Mouse (Mus musculus): ENCODE data around the gene Cmss1. TPM values are rescaled to one million over a fixed set of nuclear protein-coding genes. Genes with fewer than 3 reads are reported as not detected.

Cmss1 gene
- polyA plus RNA-seq, 1 experiment from 2014 or later, result 55.5 TPM

DNA sequence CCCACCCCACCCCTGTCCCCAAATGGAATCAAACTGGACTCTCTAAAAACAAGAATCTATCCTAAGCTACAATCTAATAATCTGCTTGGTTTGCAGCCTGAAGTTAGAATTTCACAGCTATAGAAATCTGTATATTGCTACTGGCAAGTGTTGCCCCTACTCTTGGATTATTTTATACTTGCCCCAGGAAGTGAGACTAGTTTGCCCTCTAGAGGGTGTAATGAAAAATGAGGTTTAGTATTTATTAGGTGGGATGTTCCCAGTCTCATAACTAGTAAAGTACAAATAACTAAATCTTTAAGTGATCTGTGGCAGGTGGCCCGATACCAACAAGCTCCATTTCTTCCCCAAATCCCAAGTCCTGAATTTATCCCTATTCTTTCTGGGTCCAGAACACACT is 29.1 kb downstream of the Cmss1 start:
- Histone ChIP-seq H3K4me1 (replicated peaks) (no peaks in the 10 kb centered on the region), H3K27ac (no peak overlapping the region), H3K9me3 (no peaks in the 10 kb centered on the region), H3K36me3 (no peaks in the 10 kb centered on the region), H3K4me3 (no peak overlapping the region), H3K27me3 (ENCODE audit: insufficient read depth, poor library complexity, severe bottlenecking) (no peaks in the 10 kb centered on the region)
- DNase-seq (ENCODE audit: low spot score), result no peak
- 98% methylated on average over 1 of the region's 1 CpGs for WGBS

DNA sequence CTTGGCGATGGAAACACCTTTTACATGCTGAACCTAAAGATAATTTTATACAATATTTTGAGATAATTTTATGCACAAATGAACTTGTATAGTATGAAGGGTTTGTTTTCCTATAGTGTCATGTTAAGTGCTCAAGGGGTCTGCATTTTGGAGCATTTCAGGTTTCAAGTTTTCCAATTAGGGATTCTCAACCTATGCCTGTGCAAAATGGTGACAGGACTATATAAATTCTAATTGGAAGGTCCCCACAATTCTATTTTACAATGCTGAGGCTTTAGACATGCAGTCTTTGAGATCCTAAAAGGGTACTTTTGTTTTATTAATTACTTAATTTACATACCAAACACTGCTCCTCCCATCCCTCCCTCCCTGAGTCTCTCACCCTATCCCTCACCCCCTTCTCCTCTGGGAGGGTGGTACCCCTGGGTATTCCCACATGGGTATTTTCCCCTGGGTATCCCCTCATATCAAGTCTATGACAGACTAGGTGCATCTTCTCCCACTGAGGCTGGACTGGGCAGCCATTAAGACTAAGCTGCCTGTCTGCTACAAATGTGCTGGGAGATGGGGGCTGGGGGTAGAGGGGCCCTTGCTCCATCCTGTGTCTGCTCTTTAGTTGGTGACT is 30.8 kb downstream of the Cmss1 start:
- Histone ChIP-seq H3K27me3 (ENCODE audit: insufficient read depth, poor library complexity, severe bottlenecking) (no peaks in the 10 kb centered on the region), H3K36me3 (peaks cover 12% of the 10 kb centered on the region), H3K27ac (no peak overlapping the region), H3K9me3 (no peaks in the 10 kb centered on the region), H3K4me1 (replicated peaks) (no peaks in the 10 kb centered on the region), H3K4me3 (no peak overlapping the region)
- DNase-seq (ENCODE audit: low spot score), result no peak
- WGBS, result 96% methylated on average over 1 of the region's 1 CpGs

- no peak for DNase-seq (ENCODE audit: low spot score)
- 93% methylated on average over 1 of the region's 1 CpGs for WGBS
- Histone ChIP-seq H3K27ac (no peak overlapping the region), H3K9me3 (no peaks in the 10 kb centered on the region), H3K27me3 (ENCODE audit: insufficient read depth, poor library complexity, severe bottlenecking) (no peaks in the 10 kb centered on the region), H3K4me1 (replicated peaks) (no peaks in the 10 kb centered on the region), H3K36me3 (peaks cover 26% of the 10 kb centered on the region), H3K4me3 (no peak overlapping the region)
Observed at GRCm38 (mm10) chr16:57573831-57574230, 32.8 kb downstream of the Cmss1 start.

DNA sequence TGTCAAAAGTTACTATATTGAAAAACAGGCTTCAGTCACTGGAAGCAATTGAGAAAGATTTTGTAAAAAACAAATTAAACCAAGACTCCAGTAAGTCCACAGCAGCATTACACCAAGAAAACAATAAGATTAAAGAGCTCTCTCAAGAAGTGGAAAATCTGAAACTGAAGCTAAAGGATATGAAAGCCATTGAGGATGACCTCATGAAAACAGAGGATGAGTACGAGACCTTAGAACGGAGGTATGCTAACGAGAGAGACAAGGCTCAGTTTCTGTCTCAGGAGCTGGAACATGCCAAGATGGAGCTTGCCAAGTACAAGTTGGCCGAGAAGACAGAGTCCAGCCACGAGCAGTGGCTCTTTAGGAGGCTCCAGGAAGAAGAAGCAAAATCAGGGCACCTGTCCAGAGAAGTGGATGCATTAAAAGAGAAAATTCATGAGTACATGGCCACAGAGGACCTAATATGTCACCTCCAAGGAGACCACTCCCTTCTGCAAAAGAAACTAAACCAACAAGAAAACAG is 35.8 kb downstream of the Cmss1 start:
- H3K9me3 ChIP-seq, result no peaks in the 10 kb centered on the region
- WGBS, result 93% methylated on average over 5 of the region's 5 CpGs
- no peaks in the 10 kb centered on the region for H3K4me1 ChIP-seq (replicated peaks)
- peaks cover 26% of the 10 kb centered on the region for H3K36me3 ChIP-seq
- H3K27ac ChIP-seq, result no peak overlapping the region
- H3K4me3 ChIP-seq, result no peak overlapping the region
- H3K27me3 ChIP-seq (ENCODE audit: insufficient read depth, poor library complexity, severe bottlenecking), result no peaks in the 10 kb centered on the region
- DNase-seq (ENCODE audit: low spot score), result no peak

- Histone ChIP-seq H3K4me1 (replicated peaks) (no peaks in the 10 kb centered on the region), H3K4me3 (no peak overlapping the region), H3K36me3 (peaks cover 26% of the 10 kb centered on the region), H3K27ac (no peak overlapping the region), H3K9me3 (no peaks in the 10 kb centered on the region), H3K27me3 (ENCODE audit: insufficient read depth, poor library complexity, severe bottlenecking) (no peaks in the 10 kb centered on the region)
- WGBS, result 94% methylated on average over 7 of the region's 7 CpGs
- DNase-seq (ENCODE audit: low spot score), result no peak
Observed at GRCm38 (mm10) chr16:57568648-57569404, 37.8 kb downstream of the Cmss1 start.

GRCm38 (mm10) chr16:57566215-57566614 is 40.4 kb downstream of the Cmss1 start:
- H3K36me3 ChIP-seq, result peaks cover 17% of the 10 kb centered on the region

DNA sequence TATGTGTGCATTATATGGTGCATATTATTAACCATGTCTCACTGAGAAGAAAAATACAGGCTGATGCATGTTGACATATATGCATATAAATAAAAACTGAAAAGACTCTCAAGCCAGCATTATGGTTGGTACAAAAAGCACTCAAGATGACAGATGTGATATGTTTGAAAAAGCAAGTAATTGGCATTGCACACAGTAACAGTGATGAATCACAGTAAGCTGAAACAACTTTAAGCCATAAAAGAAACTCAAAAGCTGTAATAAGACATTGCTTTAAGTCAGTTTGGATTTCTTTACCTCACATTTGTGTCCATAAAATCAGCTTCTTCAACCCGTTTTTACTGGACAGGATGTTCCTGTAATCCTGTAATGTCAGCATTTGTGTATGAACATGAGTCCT is 41.9 kb downstream of the Cmss1 start:
- H3K4me1 ChIP-seq (replicated peaks), result no peaks in the 10 kb centered on the region
- WGBS, result 82% methylated on average over 1 of the region's 1 CpGs
- H3K27me3 ChIP-seq (ENCODE audit: insufficient read depth, poor library complexity, severe bottlenecking), result no peaks in the 10 kb centered on the region
- no peaks in the 10 kb centered on the region for H3K9me3 ChIP-seq
- peaks cover 3% of the 10 kb centered on the region; the same call in 1 of the 2 replicates for H3K36me3 ChIP-seq
- no peak overlapping the region for H3K27ac ChIP-seq
- no peak for DNase-seq (ENCODE audit: low spot score)
- H3K4me3 ChIP-seq, result no peak overlapping the region

More at GRCm38 (mm10) chr16:57566215-57566614, 40.4 kb downstream of the Cmss1 start:
- Histone ChIP-seq H3K9me3 (no peaks in the 10 kb centered on the region), H3K27ac (no peak overlapping the region), H3K4me3 (no peak overlapping the region), H3K4me1 (replicated peaks) (no peaks in the 10 kb centered on the region), H3K27me3 (ENCODE audit: insufficient read depth, poor library complexity, severe bottlenecking) (no peaks in the 10 kb centered on the region)
- WGBS, result 89% methylated on average over 3 of the region's 3 CpGs
- DNase-seq (ENCODE audit: low spot score), result no peak

GRCm38 (mm10) chr16:57563453-57563852 is 43.2 kb downstream of the Cmss1 start:
- no peaks in the 10 kb centered on the region for H3K9me3 ChIP-seq
- DNase-seq (ENCODE audit: low spot score), result no peak
- WGBS, result 93% methylated on average over 3 of the region's 3 CpGs
- no peak overlapping the region for H3K4me3 ChIP-seq
- no peaks in the 10 kb centered on the region for H3K36me3 ChIP-seq
- no peak overlapping the region for H3K27ac ChIP-seq
- H3K27me3 ChIP-seq (ENCODE audit: insufficient read depth, poor library complexity, severe bottlenecking), result no peaks in the 10 kb centered on the region
- no peaks in the 10 kb centered on the region for H3K4me1 ChIP-seq (replicated peaks)

GRCm38 (mm10) chr16:57560185-57560584 is 46.5 kb downstream of the Cmss1 start:
- no peaks in the 10 kb centered on the region for H3K4me1 ChIP-seq (replicated peaks)
- H3K36me3 ChIP-seq, result no peaks in the 10 kb centered on the region
- 91% methylated on average over 1 of the region's 1 CpGs for WGBS
- DNase-seq (ENCODE audit: low spot score), result no peak
- H3K27me3 ChIP-seq (ENCODE audit: insufficient read depth, poor library complexity, severe bottlenecking), result no peaks in the 10 kb centered on the region
- no peaks in the 10 kb centered on the region for H3K9me3 ChIP-seq
- no peak overlapping the region for H3K27ac ChIP-seq
- no peak overlapping the region for H3K4me3 ChIP-seq

DNA sequence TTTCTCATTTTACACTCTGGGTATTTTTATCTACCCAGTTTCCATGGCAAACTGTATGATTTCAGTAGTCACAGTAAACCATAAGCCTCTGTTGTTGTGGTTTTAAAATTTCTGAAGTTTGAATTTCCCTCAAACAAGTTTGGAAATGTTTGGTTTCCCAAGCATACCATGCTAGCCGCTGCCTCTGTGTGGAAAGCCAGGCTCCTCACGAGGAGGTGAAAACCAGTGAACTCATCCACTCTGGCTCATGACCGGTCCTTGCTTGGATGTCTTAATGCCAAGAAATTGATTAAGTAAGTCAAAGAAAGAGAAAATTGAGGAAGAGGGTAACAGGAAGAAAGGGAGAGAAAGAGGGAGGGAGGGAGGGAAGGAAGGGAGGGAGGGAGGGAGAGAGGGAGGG is 48.4 kb downstream of the Cmss1 start:
- Histone ChIP-seq H3K36me3 (no peaks in the 10 kb centered on the region), H3K4me3 (no peak overlapping the region), H3K27me3 (ENCODE audit: insufficient read depth, poor library complexity, severe bottlenecking) (no peaks in the 10 kb centered on the region), H3K4me1 (replicated peaks) (no peaks in the 10 kb centered on the region), H3K9me3 (no peaks in the 10 kb centered on the region), H3K27ac (no peak overlapping the region)
- WGBS, result 89% methylated on average over 3 of the region's 3 CpGs
- no peak for DNase-seq (ENCODE audit: low spot score)

DNA sequence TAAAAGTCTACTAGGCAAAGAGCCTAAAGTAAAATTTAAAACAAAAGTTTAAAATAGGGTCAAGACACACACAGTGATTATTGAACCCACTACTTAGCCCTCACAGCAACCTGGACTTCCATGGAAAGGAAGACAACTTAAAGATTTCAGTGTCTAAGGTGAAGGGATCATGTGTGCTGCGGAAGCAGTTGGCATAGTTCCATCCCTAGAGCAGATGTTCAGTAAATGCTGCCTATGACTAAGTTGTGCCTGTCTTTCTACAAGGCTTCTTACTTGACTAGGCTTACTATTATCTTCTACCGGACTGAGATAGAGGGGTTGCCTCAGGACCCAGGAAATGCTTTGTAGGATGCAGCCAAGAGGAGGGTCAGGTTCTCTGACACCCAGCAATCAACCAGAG is 50.4 kb downstream of the Cmss1 start:
- no peak for DNase-seq (ENCODE audit: low spot score)

DNA sequence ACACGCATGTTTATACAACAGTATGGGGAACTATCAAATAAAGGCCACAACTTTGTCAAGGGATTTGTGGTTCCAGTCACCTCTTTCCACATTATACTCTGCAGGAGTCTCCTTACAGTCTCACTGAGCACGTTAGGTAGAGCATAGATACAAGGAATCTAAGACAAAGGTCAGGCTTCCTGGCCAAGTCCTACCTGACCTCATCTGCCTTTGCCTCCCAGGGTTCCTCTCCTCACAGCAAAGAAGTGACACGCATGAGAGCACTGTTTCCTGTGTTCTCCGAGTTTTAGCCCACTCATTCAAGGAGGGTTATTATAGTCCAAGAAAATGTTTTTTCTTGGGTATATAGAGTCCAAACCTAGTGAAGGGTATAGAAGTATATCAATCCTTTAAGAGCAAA is 51.0 kb downstream of the Cmss1 start:
- Histone ChIP-seq H3K27ac (no peak overlapping the region), H3K36me3 (no peaks in the 10 kb centered on the region), H3K9me3 (no peaks in the 10 kb centered on the region), H3K4me1 (replicated peaks) (no peaks in the 10 kb centered on the region), H3K27me3 (ENCODE audit: insufficient read depth, poor library complexity, severe bottlenecking) (no peaks in the 10 kb centered on the region), H3K4me3 (no peak overlapping the region)
- DNase-seq (ENCODE audit: low spot score), result no peak
- WGBS, result 61% methylated on average over 4 of the region's 4 CpGs

More for the DNA sequence above, 50.4 kb downstream of the Cmss1 start:
- no peaks in the 10 kb centered on the region for H3K4me1 ChIP-seq (replicated peaks)
- no peak overlapping the region for H3K4me3 ChIP-seq
- no peaks in the 10 kb centered on the region for H3K36me3 ChIP-seq
- no peak overlapping the region for H3K27ac ChIP-seq
- H3K27me3 ChIP-seq (ENCODE audit: insufficient read depth, poor library complexity, severe bottlenecking), result no peaks in the 10 kb centered on the region
- WGBS, result 91% methylated on average over 2 of the region's 2 CpGs
- H3K9me3 ChIP-seq, result no peaks in the 10 kb centered on the region

GRCm38 (mm10) chr16:57554886-57555400 is 51.7 kb downstream of the Cmss1 start:
- Histone ChIP-seq H3K27ac (no peak overlapping the region), H3K36me3 (no peaks in the 10 kb centered on the region), H3K9me3 (no peaks in the 10 kb centered on the region), H3K27me3 (ENCODE audit: insufficient read depth, poor library complexity, severe bottlenecking) (no peaks in the 10 kb centered on the region), H3K4me3 (no peak overlapping the region), H3K4me1 (replicated peaks) (no peaks in the 10 kb centered on the region)
- no peak for DNase-seq (ENCODE audit: low spot score)
- WGBS, result 73% methylated on average over 6 of the region's 6 CpGs

Data from hindbrain, embryonic 10.5 days (tissue).